Mouse (Mus musculus) midbrain, embryonic 10.5 days (tissue): ENCODE results near the gene Olfr97. TPM values are rescaled to one million over a fixed set of nuclear protein-coding genes. Genes with fewer than 3 reads are reported as not detected.
"Not testable (repeated sequence)": the region's sequence is repeated elsewhere in the genome, so short reads cannot be mapped to it uniquely, and the experiment has no call there.

ENCODE experiments used
- DNase-seq: peaks from one replicate; pipeline ENCODE4 v3.0.0-alpha.2; 2017; ENCODE audit warnings: low spot score
- H3K27ac ChIP-seq: fragments of 300-500 bp; sonication (generic); replicated peaks from 2 replicates; pipeline ENCODE4 v1.5.1; 2016; ENCODE audit warnings: mild to moderate bottlenecking
- H3K27me3 ChIP-seq: fragments of 300-500 bp; sonication (generic); 2 replicates; pipeline ENCODE4 v1.6.1; 2016; ENCODE audit warnings: low read depth, mild to moderate bottlenecking; ENCODE audit not compliant: poor library complexity, severe bottlenecking
- H3K36me3 ChIP-seq: fragments of 300-500 bp; sonication (generic); 2 replicates; pipeline ENCODE4 v1.6.1; 2016; ENCODE audit warnings: mild to moderate bottlenecking, moderate library complexity
- H3K4me1 ChIP-seq: fragments of 300-500 bp; sonication (generic); 2 replicates; pipeline ENCODE4 v1.6.1; 2016
- H3K4me3 ChIP-seq: fragments of 300-500 bp; sonication (generic); 2 replicates; pipeline ENCODE4 v1.5.1; 2016; ENCODE audit warnings: mild to moderate bottlenecking, moderate library complexity
- H3K9me3 ChIP-seq: fragments of 300-500 bp; sonication (generic); replicated peaks from 2 replicates; pipeline ENCODE4 v1.6.1; 2016; ENCODE audit warnings: mild to moderate bottlenecking
- WGBS: fragments of 180-500 bp; shearing (Covaris S2); methylation state at CpG from one replicate; pipeline ENCODE4 v1.1.7; 2016; 5-methylcytosine and 5-hydroxymethylcytosine counted together
- polyA plus RNA-seq: library from polyadenylated mRNA; unstranded; fragments of >200 nt; fragmentation: Nextera tagmentation; extraction: Ambion mirVana; gene quantifications from 2 replicates; pipeline ENCODE4 v1.2.1, GENCODE M21; 2016

Olfr97 gene
- not detected in 2 replicates for polyA plus RNA-seq

DNA sequence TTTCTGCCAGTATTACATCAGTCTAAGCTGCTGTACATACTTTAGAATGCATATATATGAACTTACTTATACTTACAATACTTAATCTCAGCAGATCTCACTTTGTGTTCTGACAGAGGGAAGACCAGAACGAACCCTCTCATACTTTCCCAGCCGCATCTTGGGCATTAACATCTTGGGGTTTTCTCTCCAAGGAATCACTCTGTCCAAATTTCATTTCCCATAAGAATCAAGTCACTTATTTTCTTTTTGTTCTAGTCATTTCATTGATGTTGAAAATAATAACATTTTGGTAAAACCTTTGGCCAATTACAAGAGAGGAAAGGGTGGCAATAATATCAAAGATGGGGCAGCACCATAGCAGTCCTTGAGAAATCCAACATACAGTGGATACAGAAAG, at the start of gene Olfr97:
Olfr97 (minus strand) TSS at position 101 of the 400 bp plus-strand sequence.
- not testable (repeated sequence) for H3K27ac ChIP-seq, H3K27me3 ChIP-seq, H3K36me3 ChIP-seq, H3K4me1 ChIP-seq, H3K4me3 ChIP-seq, H3K9me3 ChIP-seq, DNase-seq
- WGBS: 90% methylated on average over 2 of the region's 2 CpGs

DNA sequence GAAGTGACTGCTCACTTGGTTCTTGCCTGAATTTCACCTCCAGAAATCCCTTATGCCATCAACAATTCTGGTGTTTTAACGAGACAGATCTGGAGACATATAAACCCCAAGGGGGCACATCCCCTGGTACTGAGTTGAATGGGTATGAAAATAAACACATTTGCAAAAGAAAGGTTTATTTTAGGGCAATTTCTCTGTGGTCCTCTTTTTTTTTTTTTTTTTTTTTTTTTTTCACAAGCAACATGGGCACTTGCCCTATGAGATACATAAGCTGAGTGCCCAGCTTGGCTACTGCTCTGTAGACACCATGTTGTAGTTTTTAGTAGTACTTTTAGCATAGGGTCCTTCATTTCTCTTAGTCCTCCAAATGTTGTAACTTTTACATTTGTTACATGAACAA, 46.2 kb upstream of the Olfr97 start, which contains the start of gene Olfr99:
Olfr99 (minus strand) TSS at position 101 of the 400 bp plus-strand sequence.
- WGBS: 76% methylated on average over 1 of the region's 1 CpGs
- Histone ChIP-seq H3K4me3 (no peak within 1 kb of the TSS), H3K36me3 (no peaks in the 10 kb centered on the region), H3K9me3 (no peaks in the 10 kb centered on the region), H3K27me3 (no peaks in the 10 kb centered on the region), H3K27ac (no peak within 1 kb of the TSS), H3K4me1 (no peaks in the 10 kb centered on the region)
- DNase-seq: no peak

DNA sequence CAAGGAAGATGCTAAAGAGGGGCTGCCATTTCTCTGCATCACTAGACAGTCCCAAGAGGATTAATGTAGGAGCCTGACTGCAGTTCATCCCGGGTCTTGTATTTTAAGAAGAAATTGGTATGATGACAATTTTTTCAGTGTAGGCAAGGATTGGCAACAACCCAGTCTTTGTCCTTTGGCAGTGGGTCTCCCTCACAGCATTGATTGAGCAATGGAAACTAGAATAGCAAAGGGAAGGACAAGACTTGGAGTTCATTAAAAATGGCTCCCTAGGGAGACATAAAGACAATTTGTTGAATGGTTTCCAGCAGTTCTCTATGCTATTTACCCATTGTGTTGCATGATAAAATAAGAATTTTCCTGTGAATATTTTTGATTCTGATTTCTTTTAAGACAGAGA, 43.2 kb upstream of the Olfr97 start:
- no peak overlapping the region for H3K4me3 ChIP-seq
- H3K36me3 ChIP-seq: no peaks in the 10 kb centered on the region
- WGBS: 84% methylated on average over 1 of the region's 1 CpGs
- H3K9me3 ChIP-seq: no peaks in the 10 kb centered on the region
- no peak for DNase-seq
- H3K27me3 ChIP-seq: no peaks in the 10 kb centered on the region
- no peak overlapping the region for H3K27ac ChIP-seq
- no peaks in the 10 kb centered on the region for H3K4me1 ChIP-seq

DNA sequence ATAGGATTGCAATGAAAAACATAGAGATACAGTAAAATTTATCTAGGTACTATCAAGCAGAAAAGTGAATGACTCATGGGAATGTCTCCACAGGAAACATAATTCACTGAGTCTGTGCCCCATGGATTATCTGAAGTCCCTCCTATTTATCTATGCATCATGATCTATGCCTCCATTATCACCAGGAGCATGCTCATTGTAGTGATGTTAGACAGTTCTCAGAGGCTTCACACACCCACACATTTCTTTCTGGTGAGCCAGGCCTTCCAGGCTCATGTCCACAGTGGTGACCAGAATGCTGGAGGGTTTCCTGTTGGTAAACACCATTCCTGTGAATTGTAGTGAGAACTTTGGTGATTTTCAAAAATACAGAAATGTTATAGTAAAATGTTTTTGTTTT, 39.4 kb upstream of the Olfr97 start:
- no peaks in the 10 kb centered on the region for H3K36me3 ChIP-seq
- no peaks in the 10 kb centered on the region for H3K27me3 ChIP-seq
- H3K9me3 ChIP-seq: no peaks in the 10 kb centered on the region
- H3K27ac ChIP-seq: no peak overlapping the region
- no peak overlapping the region for H3K4me3 ChIP-seq
- no peak for DNase-seq
- no peaks in the 10 kb centered on the region for H3K4me1 ChIP-seq

DNA sequence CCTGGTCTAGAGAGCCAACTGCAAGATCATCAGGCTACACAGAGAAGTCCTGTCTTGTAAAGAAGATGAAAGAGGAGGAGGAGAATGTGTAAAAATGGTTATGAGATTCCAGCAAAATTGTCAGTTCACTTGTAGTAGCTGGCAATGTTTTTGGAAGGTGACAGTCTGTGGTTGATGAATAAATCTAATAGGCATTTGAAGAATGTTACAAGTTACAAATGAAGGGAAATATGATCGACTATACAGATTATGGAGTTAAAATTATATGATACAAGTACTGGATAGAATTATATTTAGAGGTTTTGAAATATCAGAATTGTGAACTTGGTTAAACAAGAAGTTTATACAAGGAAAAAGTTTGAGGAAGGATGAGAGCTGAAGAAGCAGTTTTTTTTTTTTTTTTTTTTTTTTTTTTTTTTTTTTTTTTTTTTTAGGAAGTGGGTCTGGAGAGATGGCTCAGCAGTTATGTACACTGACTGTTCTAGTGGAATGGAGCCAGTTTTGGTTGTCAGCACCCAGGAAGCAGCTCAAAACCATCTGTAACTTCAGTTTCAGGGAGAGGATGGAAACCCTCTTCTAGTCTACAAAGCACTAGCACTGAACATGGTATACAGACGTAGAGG, 38.6 kb upstream of the Olfr97 start:
- Histone ChIP-seq H3K27me3 (no peaks in the 10 kb centered on the region; the same call in 1 of the 2 replicates), H3K36me3 (no peaks in the 10 kb centered on the region), H3K4me3 (no peak overlapping the region), H3K9me3 (no peaks in the 10 kb centered on the region), H3K4me1 (peaks cover under 1% of the 10 kb centered on the region; the same call in 1 of the 2 replicates), H3K27ac (no peak overlapping the region)
- DNase-seq: no peak
- 87% methylated on average over 2 of the region's 2 CpGs for WGBS

DNA sequence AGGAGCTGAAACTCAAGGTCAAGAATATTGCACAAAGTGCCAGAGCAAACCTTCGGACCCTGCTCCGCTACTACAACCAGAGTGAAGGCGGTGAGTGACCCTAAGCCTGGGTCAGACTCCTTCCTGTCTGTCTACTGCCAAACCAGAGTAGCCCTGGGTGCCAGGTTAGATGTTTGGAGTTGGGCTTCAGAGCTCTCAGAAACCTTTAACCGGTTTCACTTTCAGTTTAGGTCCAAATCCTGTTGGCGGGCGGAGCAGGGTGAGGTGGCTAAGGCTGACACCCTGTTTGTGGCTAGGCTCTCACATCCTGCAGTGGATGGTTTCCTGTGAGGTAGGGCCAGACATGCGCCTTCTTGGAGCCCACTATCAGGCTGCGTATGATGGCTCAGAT, 33.6 kb upstream of the Olfr97 start:
- peak; percentile 14 for DNase-seq
- 63% methylated on average over 8 of the region's 8 CpGs for WGBS

DNA sequence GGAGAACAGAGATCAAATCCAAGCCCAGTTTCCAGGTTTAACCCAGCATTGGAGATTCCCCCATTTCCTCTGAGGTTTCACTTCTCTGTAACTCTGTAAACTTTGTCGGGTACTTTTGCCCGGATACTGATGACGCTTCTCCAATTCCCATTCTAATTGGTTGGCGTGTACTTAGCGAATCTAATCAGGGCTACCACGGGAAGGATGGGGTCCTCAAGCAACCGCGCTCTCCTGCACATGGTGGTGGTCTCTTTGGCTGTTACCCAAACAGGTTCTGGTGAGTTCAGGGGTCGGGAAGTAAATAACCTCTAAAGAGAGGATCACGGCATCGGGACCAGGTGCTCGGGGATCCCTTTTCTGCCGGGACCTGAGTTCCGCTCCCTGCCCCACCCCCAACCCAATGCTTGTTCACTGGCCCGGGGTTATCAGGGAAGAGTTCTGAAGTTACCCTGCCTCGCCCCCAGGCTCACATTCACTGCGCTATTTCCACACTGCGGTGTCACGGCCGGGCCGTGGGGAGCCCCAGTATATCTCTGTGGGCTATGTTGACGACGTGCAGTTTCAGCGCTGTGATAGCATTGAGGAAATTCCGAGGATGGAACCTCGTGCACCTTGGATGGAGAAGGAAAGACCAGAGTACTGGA, 33.0 kb upstream of the Olfr97 start, which contains the start of gene H2-M3:
H2-M3 (plus strand) TSS at position 163 of the 644 bp plus-strand sequence.
- Histone ChIP-seq H3K9me3 (no peaks in the 10 kb centered on the region), H3K27me3 (no peaks in the 10 kb centered on the region; the same call in 1 of the 2 replicates), H3K4me1 (peaks cover 6% of the 10 kb centered on the region), H3K27ac (no peak within 1 kb of the TSS), H3K36me3 (no peaks in the 10 kb centered on the region), H3K4me3 (peak within 1 kb of the TSS; percentile 61)
- 5% methylated on average over 26 of the region's 26 CpGs for WGBS
- peak; percentile 81 for DNase-seq

More for the DNA sequence above, 33.6 kb upstream of the Olfr97 start:
- H3K27me3 ChIP-seq: no peaks in the 10 kb centered on the region; the same call in 1 of the 2 replicates
- H3K4me1 ChIP-seq: peaks cover 6% of the 10 kb centered on the region
- no peaks in the 10 kb centered on the region for H3K36me3 ChIP-seq
- no peaks in the 10 kb centered on the region for H3K9me3 ChIP-seq
- H3K27ac ChIP-seq: no peak overlapping the region
- peak overlapping the region; percentile 61 for H3K4me3 ChIP-seq

DNA sequence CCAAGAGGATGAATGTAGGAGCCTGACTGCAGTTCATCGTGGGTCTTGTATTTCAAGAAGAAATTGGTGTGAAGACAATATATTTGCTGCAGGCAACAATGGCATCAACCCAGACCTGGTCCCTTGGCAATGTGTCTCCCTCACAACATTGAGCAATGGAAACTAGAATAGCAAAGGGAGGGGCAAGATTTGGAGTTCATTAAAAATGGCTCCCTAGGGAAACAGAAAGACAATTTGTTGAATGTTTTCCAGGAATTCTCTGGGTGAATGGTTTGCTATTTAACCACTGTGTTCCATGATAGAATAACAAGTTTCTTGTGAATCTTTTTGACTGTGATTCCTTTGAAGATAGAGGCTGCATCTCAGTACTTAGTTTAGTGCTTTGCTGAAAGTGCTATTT, 26.5 kb upstream of the Olfr97 start, which contains the start of gene Olfr98:
Olfr98 (minus strand) TSS at position 124 of the 400 bp plus-strand sequence.
- no peak for DNase-seq
- no peak within 1 kb of the TSS for H3K27ac ChIP-seq
- H3K4me3 ChIP-seq: no peak within 1 kb of the TSS
- no peaks in the 10 kb centered on the region for H3K9me3 ChIP-seq
- H3K27me3 ChIP-seq: no peaks in the 10 kb centered on the region
- 77% methylated on average over 1 of the region's 1 CpGs for WGBS
- H3K4me1 ChIP-seq: no peaks in the 10 kb centered on the region
- no peaks in the 10 kb centered on the region for H3K36me3 ChIP-seq

DNA sequence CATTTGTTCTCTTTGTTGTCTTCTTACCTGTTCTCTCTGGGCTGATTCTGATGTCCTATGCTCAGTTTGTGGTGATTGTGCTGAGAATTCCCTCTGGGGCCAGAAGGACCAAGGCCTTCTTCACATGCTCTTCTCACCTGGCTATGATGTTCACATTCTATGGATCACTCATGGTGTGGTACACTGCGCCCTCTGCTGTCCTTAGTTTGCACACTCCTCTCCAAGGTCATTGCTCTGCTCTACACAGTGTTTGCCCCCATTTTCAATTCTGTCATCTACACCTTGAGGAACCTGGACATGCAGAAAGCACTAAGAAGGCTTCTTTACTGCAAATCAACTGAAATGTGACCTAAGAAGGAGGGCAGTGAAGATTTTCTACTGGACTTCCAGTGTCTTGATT, 13.4 kb upstream of the Olfr97 start:
- Histone ChIP-seq H3K27ac (no peak overlapping the region), H3K9me3 (no peaks in the 10 kb centered on the region), H3K36me3 (no peaks in the 10 kb centered on the region), H3K4me3 (no peak overlapping the region), H3K27me3 (no peaks in the 10 kb centered on the region), H3K4me1 (no peaks in the 10 kb centered on the region)
- DNase-seq: no peak
- WGBS: 10% methylated on average over 1 of the region's 1 CpGs

DNA sequence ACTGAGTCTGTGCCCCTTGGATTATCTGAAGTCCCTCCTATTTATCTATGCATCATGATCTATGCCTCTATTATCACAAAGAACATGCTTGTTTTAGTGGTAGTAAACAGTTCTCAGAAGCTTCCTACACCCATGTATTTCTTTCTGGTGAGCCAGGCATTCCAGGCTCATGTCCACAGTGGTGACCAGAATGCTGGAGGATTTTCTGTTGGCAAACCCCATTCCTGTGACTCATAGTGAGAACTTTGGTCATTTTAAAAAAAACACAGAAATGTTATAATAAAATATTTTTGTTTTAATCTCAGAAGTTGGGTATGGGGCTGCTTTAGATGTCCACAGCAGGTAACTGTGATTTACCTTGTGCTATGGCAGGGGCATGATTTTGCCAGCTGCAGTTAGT, 12.3 kb upstream of the Olfr97 start:
- Histone ChIP-seq H3K4me1 (no peaks in the 10 kb centered on the region), H3K36me3 (no peaks in the 10 kb centered on the region), H3K9me3 (no peaks in the 10 kb centered on the region), H3K27me3 (no peaks in the 10 kb centered on the region), H3K27ac (no peak overlapping the region), H3K4me3 (no peak overlapping the region)
- DNase-seq: no peak

DNA sequence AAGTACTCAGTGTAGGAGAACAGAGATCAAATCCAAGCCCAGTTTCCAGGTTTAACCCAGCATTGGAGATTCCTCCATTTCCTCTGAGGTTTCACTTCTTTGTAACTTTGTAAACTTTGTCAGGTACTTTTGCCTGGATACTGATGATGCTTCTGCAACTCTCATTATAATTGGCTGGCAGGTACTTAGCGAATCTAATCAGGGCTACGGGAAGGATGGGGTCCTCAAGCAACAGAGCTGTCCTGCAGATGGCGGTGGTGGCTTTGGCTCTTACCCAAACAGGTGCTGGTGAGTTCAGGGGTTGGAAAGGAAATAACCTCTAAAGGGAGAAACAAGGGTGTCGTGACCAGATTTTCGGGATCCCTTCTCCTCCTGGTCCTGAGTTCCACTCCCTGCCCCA, 9.6 kb upstream of the Olfr97 start:
- Histone ChIP-seq H3K4me3 (no peak overlapping the region), H3K27me3 (no peaks in the 10 kb centered on the region), H3K27ac (no peak overlapping the region), H3K36me3 (no peaks in the 10 kb centered on the region), H3K4me1 (no peaks in the 10 kb centered on the region), H3K9me3 (no peaks in the 10 kb centered on the region)
- DNase-seq: peak; percentile 13
- 32% methylated on average over 5 of the region's 5 CpGs for WGBS

DNA sequence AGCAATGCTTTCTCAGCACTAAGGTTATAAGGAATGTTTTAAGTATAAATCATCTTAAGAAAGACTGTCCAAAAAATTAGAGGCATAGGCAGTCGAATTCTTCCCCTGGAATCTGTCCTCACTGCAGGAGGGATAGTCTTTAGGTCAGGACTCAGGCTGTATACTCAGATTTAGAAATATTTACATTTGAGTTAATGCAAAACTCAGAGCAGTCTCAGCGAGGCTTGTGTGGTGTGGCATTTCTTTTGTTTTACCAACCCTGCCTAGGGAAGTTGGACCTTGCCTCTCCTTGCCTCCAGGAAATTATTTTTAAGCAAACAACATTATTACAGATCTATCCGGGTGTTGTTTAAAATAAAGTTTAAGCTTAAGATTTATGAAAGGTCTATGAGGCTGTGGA, 5.1 kb upstream of the Olfr97 start:
- 69% methylated on average over 3 of the region's 3 CpGs for WGBS
- no peak for DNase-seq
- H3K36me3 ChIP-seq: no peaks in the 10 kb centered on the region
- no peaks in the 10 kb centered on the region for H3K4me1 ChIP-seq
- peaks cover 6% of the 10 kb centered on the region; the same call in 1 of the 2 replicates for H3K9me3 ChIP-seq
- no peaks in the 10 kb centered on the region for H3K27me3 ChIP-seq
- no peak overlapping the region for H3K27ac ChIP-seq
- no peak overlapping the region for H3K4me3 ChIP-seq

DNA sequence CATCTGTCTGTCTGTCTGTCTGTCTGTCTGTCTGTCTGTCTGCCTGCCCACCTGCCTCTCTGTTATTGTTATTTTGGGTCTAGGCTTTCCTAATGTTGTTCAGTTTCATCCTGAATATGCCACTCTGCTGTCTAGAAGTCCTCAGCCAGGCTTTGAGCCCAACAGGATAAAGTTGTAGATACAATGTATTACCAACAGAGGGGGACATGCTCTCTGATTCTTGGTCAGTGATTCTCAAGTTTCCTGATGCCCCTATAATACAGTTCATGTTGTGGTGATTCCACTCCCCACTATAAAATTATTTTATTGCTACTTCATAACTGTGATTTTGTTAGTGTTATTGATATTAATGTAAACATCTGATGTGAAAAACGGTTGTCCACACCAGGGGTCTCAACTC, 15.3 kb downstream of the Olfr97 start:
- no peak for DNase-seq
- Histone ChIP-seq H3K9me3 (peaks cover 9% of the 10 kb centered on the region; the same call in 1 of the 2 replicates), H3K27me3 (no peaks in the 10 kb centered on the region), H3K4me3 (no peak overlapping the region), H3K36me3 (no peaks in the 10 kb centered on the region), H3K4me1 (no peaks in the 10 kb centered on the region), H3K27ac (no peak overlapping the region)
- WGBS: 27% methylated on average over 1 of the region's 1 CpGs
